Mouse (Mus musculus) lung, adult 2 months (tissue): ENCODE results near the gene Alg9. TPM values are rescaled to one million over a fixed set of nuclear protein-coding genes. Genes with fewer than 3 reads are reported as not detected.

ENCODE experiments used
- DNase-seq: peaks from one replicate; pipeline ENCODE4 v3.0.0; 2022
- H3K4me1 ChIP-seq: fragments of 200-500 bp; 2 replicates; pipeline ENCODE4 v1.6.1; 2011; ENCODE audit warnings: low read length; ENCODE audit not compliant: control insufficient read depth, insufficient read depth
- H3K4me3 ChIP-seq: fragments of 200-500 bp; replicated peaks from 2 replicates; pipeline ENCODE3; 2011; ENCODE audit warnings: low read depth, mild to moderate bottlenecking, control low read depth, low read length; ENCODE audit errors: extremely low read depth
- CTCF ChIP-seq: fragments of 200-500 bp; IDR thresholded peaks from 2 replicates; pipeline ENCODE4 v1.5.1; 2011; ENCODE audit warnings: mild to moderate bottlenecking, low read length, control low read depth; ENCODE audit not compliant: insufficient read depth
- POLR2A ChIP-seq: fragments of 200-500 bp; IDR thresholded peaks from 2 replicates; pipeline ENCODE4 v1.6.1; 2011; ENCODE audit warnings: low read depth, mild to moderate bottlenecking, control low read depth, low read length, borderline replicate concordance; ENCODE audit errors: extremely low read depth
- WGBS: fragments of 180-500 bp; shearing (Covaris S2); methylation state at CpG from one replicate; pipeline ENCODE4 v1.1.7; 2018; 5-methylcytosine and 5-hydroxymethylcytosine counted together
- polyA plus RNA-seq: library from polyadenylated mRNA; depleted of rRNA; stranded (reverse); fragments of >200 nt; gene quantifications from 2 replicates; pipeline ENCODE4 v1.2.3, GENCODE M21; 2012

The Alg9 gene
- polyA plus RNA-seq, 1 experiment = 20.1 TPM

GRCm38 (mm10) chr9:50808471-50808870, 33.7 kb downstream of the Alg9 start:
- no peaks in the 10 kb centered on the region for H3K4me1 ChIP-seq
- 72% methylated on average over 6 of the region's 6 CpGs for WGBS
- TF ChIP-seq POLR2A = no peak
- DNase-seq = no peak
- no peak overlapping the region for H3K4me3 ChIP-seq

DNA sequence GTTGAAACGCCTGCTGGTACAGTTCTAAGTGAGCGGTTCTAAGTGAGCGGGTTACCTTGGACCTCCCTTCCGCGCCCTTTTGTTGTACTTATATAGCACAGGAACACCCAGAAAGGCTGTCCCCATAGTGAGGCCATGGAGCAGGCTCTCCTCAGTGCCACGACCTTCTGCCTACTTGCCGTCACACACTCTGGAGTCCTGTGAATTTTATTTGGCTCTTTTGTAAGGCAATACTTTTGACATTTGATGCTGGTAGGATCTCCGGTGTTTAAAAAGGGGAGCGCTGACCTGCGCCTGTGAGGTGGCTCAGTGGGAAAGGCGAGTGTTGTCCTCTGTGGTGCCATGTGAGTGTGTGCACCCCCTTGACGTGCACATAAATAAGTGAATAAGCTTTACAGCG, 34.3 kb downstream of the Alg9 start:
- DNase-seq = no peak
- WGBS = 89% methylated on average over 13 of the region's 13 CpGs
- no peak for TF ChIP-seq CTCF
- TF ChIP-seq POLR2A = no peak

GRCm38 (mm10) chr9:50811187-50811586, 36.4 kb downstream of the Alg9 start:
- WGBS = 93% methylated on average over 7 of the region's 7 CpGs
- TF ChIP-seq CTCF = no peak
- TF ChIP-seq POLR2A = no peak
- DNase-seq = no peak
- no peaks in the 10 kb centered on the region for H3K4me1 ChIP-seq
- no peak overlapping the region for H3K4me3 ChIP-seq

More for the DNA sequence above, 34.3 kb downstream of the Alg9 start:
- no peak overlapping the region for H3K4me3 ChIP-seq
- H3K4me1 ChIP-seq = no peaks in the 10 kb centered on the region

DNA sequence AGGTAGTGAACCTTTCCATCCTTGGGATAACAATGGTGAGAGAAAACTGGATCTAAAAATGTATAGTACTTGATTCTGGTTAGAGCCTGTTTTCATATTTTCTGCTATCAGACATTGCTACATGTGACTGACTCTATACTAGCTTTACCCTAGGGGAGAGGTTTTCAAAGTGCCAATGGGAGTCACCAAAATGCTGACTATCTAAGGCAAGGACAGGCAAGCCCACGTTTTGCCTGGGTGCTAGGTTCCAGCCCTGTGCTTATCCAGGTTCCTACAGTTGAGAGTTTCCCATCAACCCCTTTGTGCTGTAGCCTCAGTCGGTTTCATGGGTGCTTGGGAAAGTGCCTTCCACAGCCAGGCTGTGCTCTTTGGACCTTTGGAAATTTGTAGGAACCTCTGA, 36.9 kb downstream of the Alg9 start:
- 87% methylated on average over 2 of the region's 2 CpGs for WGBS
- TF ChIP-seq POLR2A = no peak
- no peak for TF ChIP-seq CTCF

GRCm38 (mm10) chr9:50813796-50814195, 39.0 kb downstream of the Alg9 start:
- 96% methylated on average over 5 of the region's 5 CpGs for WGBS
- TF ChIP-seq POLR2A (no peak), CTCF (no peak)
- no peak for DNase-seq
- H3K4me1 ChIP-seq = no peaks in the 10 kb centered on the region
- H3K4me3 ChIP-seq = no peak overlapping the region

More for the DNA sequence above, 36.9 kb downstream of the Alg9 start:
- Histone ChIP-seq H3K4me1 (no peaks in the 10 kb centered on the region), H3K4me3 (no peak overlapping the region)
- no peak for DNase-seq

- WGBS = 80% methylated on average over 4 of the region's 4 CpGs
- no peak for DNase-seq
These were observed 40.8 kb downstream of the Alg9 start for GRCm38 (mm10) chr9:50815666-50816065.

DNA sequence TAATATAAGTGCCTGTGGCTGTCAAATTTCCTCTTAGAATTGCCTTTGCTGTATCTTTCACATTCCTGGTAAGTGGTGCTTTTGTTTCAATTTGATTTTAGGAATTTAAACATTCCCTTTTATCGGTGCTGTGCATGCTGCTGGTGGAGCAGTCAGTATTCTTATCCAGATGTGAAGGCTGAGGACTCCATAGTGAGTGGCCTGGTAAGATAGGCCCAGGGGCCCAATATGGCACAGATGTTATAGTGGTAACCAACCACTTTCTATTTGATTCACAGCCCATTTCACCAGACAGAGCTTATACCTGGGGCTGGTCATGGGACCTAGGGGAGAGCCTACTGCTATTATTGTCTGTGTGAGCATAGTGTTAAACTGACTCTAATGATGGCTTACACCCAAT, 41.7 kb downstream of the Alg9 start:
- DNase-seq = no peak
- Histone ChIP-seq H3K4me1 (no peaks in the 10 kb centered on the region), H3K4me3 (no peak overlapping the region)
- TF ChIP-seq POLR2A (no peak), CTCF (no peak)
- 80% methylated on average over 1 of the region's 1 CpGs for WGBS

More at GRCm38 (mm10) chr9:50815666-50816065, 40.8 kb downstream of the Alg9 start:
- Histone ChIP-seq H3K4me1 (no peaks in the 10 kb centered on the region), H3K4me3 (no peak overlapping the region)
- no peak for TF ChIP-seq POLR2A

GRCm38 (mm10) chr9:50818050-50818449, 43.2 kb downstream of the Alg9 start:
- WGBS = 70% methylated on average over 6 of the region's 6 CpGs
- no peak overlapping the region for H3K4me3 ChIP-seq
- TF ChIP-seq CTCF = no peak
- TF ChIP-seq POLR2A = no peak
- no peak for DNase-seq
- H3K4me1 ChIP-seq = no peaks in the 10 kb centered on the region

DNA sequence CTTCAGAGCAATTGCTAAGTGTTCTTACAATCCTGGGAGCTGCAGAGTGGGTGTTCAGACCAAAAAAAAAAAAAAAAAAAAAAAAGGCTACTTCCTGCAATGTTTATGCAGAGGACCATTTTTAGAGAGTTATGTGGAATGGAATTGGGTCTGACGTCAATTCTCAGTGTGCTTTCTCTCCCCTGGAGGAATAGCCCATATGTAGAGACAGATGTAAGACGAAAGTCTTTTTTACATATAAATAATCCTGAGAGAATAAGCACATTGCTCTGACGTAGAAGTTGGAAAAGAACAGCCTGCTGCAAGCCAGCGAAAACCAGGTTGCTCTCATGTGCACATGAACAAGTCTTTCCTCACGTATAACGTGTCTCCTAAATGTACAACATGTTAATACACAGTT, 44.9 kb downstream of the Alg9 start:
- Histone ChIP-seq H3K4me3 (no peak overlapping the region), H3K4me1 (no peaks in the 10 kb centered on the region)
- DNase-seq = no peak
- TF ChIP-seq POLR2A (no peak), CTCF (no peak)
- WGBS = 88% methylated on average over 6 of the region's 6 CpGs

GRCm38 (mm10) chr9:50821651-50822050, 46.8 kb downstream of the Alg9 start:
- no peaks in the 10 kb centered on the region for H3K4me1 ChIP-seq
- no peak for DNase-seq
- TF ChIP-seq POLR2A = no peak
- TF ChIP-seq CTCF = no peak
- H3K4me3 ChIP-seq = no peak overlapping the region
- WGBS = 93% methylated on average over 6 of the region's 6 CpGs
